Mouse (Mus musculus): ENCODE data around the gene Nol8.

DNA sequence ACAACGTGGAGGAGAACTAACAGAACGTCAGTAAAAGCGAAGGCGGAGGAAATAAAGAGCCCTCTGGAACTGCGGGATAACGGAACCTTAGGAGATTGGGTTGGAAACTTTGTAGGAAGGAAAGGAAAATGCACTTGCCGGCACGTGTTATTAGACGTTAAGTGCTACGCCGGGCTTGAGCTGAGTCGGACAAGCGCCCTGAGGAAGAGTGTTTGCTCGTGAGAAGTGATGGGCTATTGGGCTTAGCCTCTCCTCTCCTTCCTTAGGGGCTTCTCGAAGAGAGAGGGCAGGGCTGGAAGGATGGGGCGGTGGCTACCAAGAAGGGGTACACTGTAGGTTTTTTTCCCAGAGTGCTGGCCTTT is 283 bp downstream of the Nol8 start:
- no peak for TF ChIP-seq CTCF (IDR thresholded peaks at IDR 0.05; ENCODE audit: control insufficient read depth, insufficient read depth, insufficient replicate concordance, low read depth, low read length)
- peak; percentile 89 for TF ChIP-seq POLR2A (IDR thresholded peaks at IDR 0.05; ENCODE audit: control insufficient read depth, low read depth, low read length)

All from testis, adult 2 months (tissue).